Mouse (Mus musculus) G1E (cell line): Measurements from ENCODE around the gene Sclt1.

Source experiments
- CTCF ChIP-seq: IDR thresholded peaks from 2 replicates; pipeline ENCODE4 v1.5.1; 2012; ENCODE audit warnings: low read depth, low read length, inconsistent platforms, mixed read lengths
- GATA1 ChIP-seq: IDR thresholded peaks from 2 replicates; pipeline ENCODE4 v1.6.1; 2012; ENCODE audit warnings: borderline replicate concordance, low read length, inconsistent platforms, mixed read lengths
- GATA2 ChIP-seq: IDR thresholded peaks from 2 replicates; pipeline ENCODE4 v1.6.1; 2012; ENCODE audit warnings: low read depth, low read length, inconsistent platforms, borderline replicate concordance
- POLR2AphosphoS5 ChIP-seq: IDR thresholded peaks from 2 replicates; pipeline ENCODE4 v1.6.1; 2012; ENCODE audit warnings: low read depth, low read length, inconsistent platforms; ENCODE audit not compliant: insufficient replicate concordance
- TAL1 ChIP-seq: conservative IDR thresholded peaks from 2 replicates; pipeline ENCODE4 v1.6.1; 2012; ENCODE audit warnings: low read depth, low read length, inconsistent platforms, mixed read lengths

DNA sequence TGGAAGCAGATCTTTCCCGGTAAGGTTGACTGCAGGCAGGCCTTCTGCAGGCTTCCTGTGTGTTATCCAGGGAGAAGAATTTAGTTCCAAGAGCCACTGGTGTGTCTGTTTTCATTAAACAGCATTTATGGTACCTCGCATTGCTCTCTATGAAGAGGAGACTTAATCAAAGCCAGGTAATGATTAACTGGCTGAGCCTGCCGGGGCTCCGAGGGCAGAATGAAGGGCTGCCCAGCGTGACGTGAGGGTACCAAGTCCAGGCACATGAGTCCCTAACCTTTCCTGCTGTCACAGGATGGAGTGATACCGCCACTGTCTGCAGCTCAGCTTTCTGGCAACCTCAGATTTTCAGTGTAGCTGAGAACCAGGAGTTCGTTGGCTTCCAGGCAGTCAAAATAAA lies 160.9 kb downstream of the Sclt1 start:
- no peak for TF ChIP-seq CTCF
- TF ChIP-seq GATA1 = no peak
- no peak for TF ChIP-seq POLR2AphosphoS5
- TF ChIP-seq TAL1 = no peak
- TF ChIP-seq GATA2 = no peak
